In the genomic region with DNA sequence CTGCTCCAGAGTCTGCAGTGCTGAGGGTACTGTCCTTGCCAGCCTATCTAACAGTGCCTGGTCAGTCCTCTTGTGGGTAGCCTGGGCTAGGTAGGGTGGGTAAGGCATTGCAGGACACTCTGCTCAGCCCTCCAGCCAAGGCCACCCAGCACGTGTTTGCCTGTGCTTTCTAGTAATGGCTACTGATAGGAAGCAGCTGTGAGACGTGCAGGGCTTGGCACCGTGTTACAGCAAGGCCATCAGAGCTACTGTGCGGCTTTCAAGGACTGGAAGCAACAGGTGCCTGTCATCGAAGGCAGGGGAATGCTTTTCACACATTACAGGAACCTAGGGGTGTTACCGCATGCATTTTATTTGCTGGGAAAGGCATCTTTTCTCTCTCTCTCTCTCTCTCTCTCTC, we compare ENCODE assay signal across 27 mouse cellular contexts.
DNase-seq lines count a peak whose midpoint lies in the region; ATAC-seq lines count a peak whose summit lies in the region.
"Had no signal": no experiment of that assay in that cellular context is flagged by ENCODE, and none has a peak within 500 bp of the region (broad histone marks: within the 10 kb centered on the region; RNA-seq: fewer than 3 reads in every experiment).

No protein-coding gene starts in this region.

- no peak for ATAC-seq in embryonic facial prominence, embryonic 14.5 days (ENCODE audit: low read depth)
- ATAC-seq: forebrain, postnatal 0 days; intestine, embryonic 16.5 days; midbrain, embryonic 16.5 days; Patski had no signal

- H3K9ac ChIP-seq in embryonic facial prominence, embryonic 14.5 days (ENCODE audit: low read depth, low read length) = no peak overlapping the region
- H3K9ac ChIP-seq: embryonic facial prominence, embryonic 12.5 days; forebrain, postnatal 0 days; hindbrain, embryonic 12.5 days; liver, embryonic 15.5 days; lung, embryonic 14.5 days; neural tube, embryonic 13.5 days had no signal

- no peaks in the 10 kb centered on the region for H3K4me1 ChIP-seq in embryonic facial prominence, embryonic 14.5 days (ENCODE audit: control insufficient read depth, insufficient read depth, low read length)
- H3K4me1 ChIP-seq: embryonic facial prominence, embryonic 12.5 days; hindbrain, embryonic 12.5 days; liver, embryonic 15.5 days; neural tube, embryonic 13.5 days had no signal

- H3K27me3 ChIP-seq in embryonic facial prominence, embryonic 14.5 days (replicated peaks; ENCODE audit: control insufficient read depth, insufficient read depth, low read length) = no peaks in the 10 kb centered on the region
- H3K27me3 ChIP-seq: embryonic facial prominence, embryonic 12.5 days; hindbrain, embryonic 12.5 days; liver, embryonic 15.5 days; neural tube, embryonic 13.5 days; Patski had no signal

- intact Hi-C loops in heart, postnatal 25 days (cut with DNase I) = no loop called here
- intact Hi-C loops in left cerebral cortex, postnatal 4 days (cut with DNase I) = no loop called here

- H3K9me3 ChIP-seq in embryonic facial prominence, embryonic 14.5 days (ENCODE audit: control insufficient read depth, low read length) = no peaks in the 10 kb centered on the region
- H3K9me3 ChIP-seq: embryonic facial prominence, embryonic 12.5 days; hindbrain, embryonic 12.5 days; liver, embryonic 15.5 days; neural tube, embryonic 13.5 days had no signal

- no peak overlapping the region for H3K27ac ChIP-seq in embryonic facial prominence, embryonic 14.5 days (replicated peaks; ENCODE audit: low read depth, low read length)
- H3K27ac ChIP-seq: embryonic facial prominence, embryonic 12.5 days; hindbrain, embryonic 12.5 days; kidney, postnatal 0 days; liver, embryonic 15.5 days; neural tube, embryonic 13.5 days had no signal

- no peak overlapping the region for H3K4me3 ChIP-seq in embryonic facial prominence, embryonic 14.5 days (ENCODE audit: low read depth, low read length)
- H3K4me3 ChIP-seq: embryonic facial prominence, embryonic 12.5 days; erythroblast, embryonic 14.5 days; hindbrain, embryonic 12.5 days; liver, embryonic 15.5 days; neural tube, embryonic 13.5 days had no signal

- no peaks in the 10 kb centered on the region for H3K36me3 ChIP-seq in embryonic facial prominence, embryonic 14.5 days (ENCODE audit: control insufficient read depth, insufficient read depth, low read length)
- H3K36me3 ChIP-seq: embryonic facial prominence, embryonic 12.5 days; hindbrain, embryonic 12.5 days; liver, embryonic 15.5 days; neural tube, embryonic 13.5 days had no signal

- WGBS in embryonic facial prominence, embryonic 14.5 days = 45% methylated on average over 6 of the region's 6 CpGs

- peak; percentile 18 for DNase-seq in adrenal gland, postnatal 10 days
- no peak for DNase-seq in adrenal gland, postnatal 25 days
- DNase-seq in heart, adult 11 months = peak; percentile 90
- no peak for DNase-seq in heart, postnatal 25 days (ENCODE audit: low spot score)
- DNase-seq in left cerebral cortex, postnatal 4 days = peak; percentile 26
- no peak for DNase-seq in left cerebral cortex, adult 18-20 months (ENCODE audit: low spot score in 2 of 2)
- peak; percentile 44 for DNase-seq in embryonic facial prominence, embryonic 14.5 days (ENCODE audit: low spot score)
- DNase-seq in cerebellum, adult 11 months = no peak
- DNase-seq: adrenal gland, postnatal 36 days; cerebellum, adult 8-10 months; cerebellum, postnatal 25 days; forebrain, postnatal 0 days; gastrocnemius, postnatal 36 days; kidney, adult 8-10 months; lung, embryonic 14.5 days; lung, postnatal 14 days; right cerebral cortex, postnatal 4 days had no signal

- H3K4me2 ChIP-seq in embryonic facial prominence, embryonic 14.5 days (ENCODE audit: low read depth, low read length) = no peak overlapping the region
- H3K4me2 ChIP-seq: embryonic facial prominence, embryonic 12.5 days; hindbrain, embryonic 12.5 days; liver, embryonic 15.5 days; lung, embryonic 14.5 days; midbrain, embryonic 11.5 days; neural tube, embryonic 13.5 days had no signal

Comparison
In these comparisons a context has a peak if more than half of its experiments do, and no peak if none do; other contexts are left out.
1. DNase-seq: peak in adrenal gland, postnatal 10 days (single experiment), heart, adult 11 months (single experiment), left cerebral cortex, postnatal 4 days (single experiment) and embryonic facial prominence, embryonic 14.5 days (single experiment); none in adrenal gland, postnatal 25 days (single experiment), heart, postnatal 25 days (single experiment), left cerebral cortex, adult 18-20 months (0 of 2) and cerebellum, adult 11 months (single experiment).